Comparison of ENCODE assay signal across 19 mouse cellular contexts in genomic region chr12:44532337-44533113, GRCm38 (mm10).
DNase-seq lines count a peak whose midpoint lies in the region; ATAC-seq and TF ChIP-seq lines count a peak whose summit lies in the region.
"Had no signal": no experiment of that assay in that cellular context is flagged by ENCODE, and none has a peak within 500 bp of the region (broad histone marks: within the 10 kb centered on the region; RNA-seq: fewer than 3 reads in every experiment).

No protein-coding gene starts in this region.

- DNase-seq in left cerebral cortex, adult 2 months (ENCODE audit: extremely low spot score in 1 of 2, low spot score in 2 of 2), result peak in 1 of 2 experiments; percentile 32
- DNase-seq in left cerebral cortex, postnatal 10 days (ENCODE audit: extremely low spot score in 1 of 2, low spot score in 2 of 2), result no peak
- DNase-seq in Muller cell, postnatal 12 days (ENCODE audit: inconsistent ontology term), result no peak
- no peak for DNase-seq in ovary, postnatal 36 days (ENCODE audit: low spot score)
- DNase-seq: cerebellum, postnatal 14 days; gastrocnemius, postnatal 25 days; heart, postnatal 36 days; kidney, adult 11 months; kidney, postnatal 4 days; liver; lung, embryonic 14.5 days had no signal

- H3K4me3 ChIP-seq in left cerebral cortex, adult 2 months, result 0 out of 2 replicates have a peak overlapping the region, but pooled peaks have one; percentile 16
- H3K4me3 ChIP-seq in forebrain, embryonic 16.5 days (replicated peaks; ENCODE audit: low read length), result no peak overlapping the region
- no peak overlapping the region for H3K4me3 ChIP-seq in hindbrain, embryonic 16.5 days (ENCODE audit: low read length)
- no peak overlapping the region for H3K4me3 ChIP-seq in neural tube, embryonic 15.5 days (replicated peaks)
- H3K4me3 ChIP-seq: embryonic facial prominence, embryonic 12.5 days; heart, embryonic 10.5 days; myocyte had no signal

- H3K4me1 ChIP-seq in forebrain, embryonic 16.5 days (replicated peaks; ENCODE audit: control insufficient read depth, insufficient read depth, low read length), result peaks cover 8% of the 10 kb centered on the region
- H3K4me1 ChIP-seq in hindbrain, embryonic 16.5 days (ENCODE audit: control insufficient read depth, insufficient read depth, low read depth, low read length), result peaks cover 2% of the 10 kb centered on the region
- peaks cover 15% of the 10 kb centered on the region; the same call in 1 of the 2 replicates for H3K4me1 ChIP-seq in neural tube, embryonic 15.5 days
- H3K4me1 ChIP-seq: embryonic facial prominence, embryonic 12.5 days; heart, embryonic 10.5 days had no signal

- 65% methylated on average over 19 of the region's 19 CpGs for whole genome bisulfite sequencing in forebrain, embryonic 16.5 days
- 40% methylated on average over 19 of the region's 19 CpGs for WGBS in hindbrain, embryonic 16.5 days
- WGBS in neural tube, embryonic 15.5 days, result 38% methylated on average over 19 of the region's 19 CpGs

- H3K9me3 ChIP-seq in forebrain, embryonic 16.5 days (ENCODE audit: control insufficient read depth, low read length), result no peaks in the 10 kb centered on the region
- no peaks in the 10 kb centered on the region for H3K9me3 ChIP-seq in hindbrain, embryonic 16.5 days (ENCODE audit: control insufficient read depth, low read length)
- no peaks in the 10 kb centered on the region for H3K9me3 ChIP-seq in neural tube, embryonic 15.5 days (replicated peaks)
- H3K9me3 ChIP-seq: embryonic facial prominence, embryonic 12.5 days; heart, embryonic 10.5 days had no signal

- intact Hi-C loops in left cerebral cortex, adult 2 months (cut with DNase I), result loop anchor here (5.0 kb wide), 1 partner anchor 150 kb away; no protein-coding TSS in a partner anchor
- intact Hi-C loops in left cerebral cortex, postnatal 10 days (cut with DNase I), result no loop called here

- no peaks in the 10 kb centered on the region for H3K27me3 ChIP-seq in forebrain, embryonic 16.5 days (replicated peaks; ENCODE audit: control insufficient read depth, insufficient read depth, low read length)
- H3K27me3 ChIP-seq in hindbrain, embryonic 16.5 days (replicated peaks; ENCODE audit: control insufficient read depth, insufficient read depth, low read length), result no peaks in the 10 kb centered on the region
- H3K27me3 ChIP-seq in neural tube, embryonic 15.5 days (replicated peaks), result no peaks in the 10 kb centered on the region
- H3K27me3 ChIP-seq: embryonic facial prominence, embryonic 12.5 days had no signal

- TF ChIP-seq CTCF in left cerebral cortex, adult 2 months (IDR thresholded peaks at IDR 0.05), result no peak

- no peaks in the 10 kb centered on the region for H3K36me3 ChIP-seq in forebrain, embryonic 16.5 days (ENCODE audit: control insufficient read depth, insufficient read depth)
- no peaks in the 10 kb centered on the region for H3K36me3 ChIP-seq in hindbrain, embryonic 16.5 days (ENCODE audit: control insufficient read depth, insufficient read depth, low read length)
- no peaks in the 10 kb centered on the region for H3K36me3 ChIP-seq in neural tube, embryonic 15.5 days
- H3K36me3 ChIP-seq: embryonic facial prominence, embryonic 12.5 days; heart, embryonic 10.5 days had no signal

- H3K27ac ChIP-seq in left cerebral cortex, adult 2 months, result peak overlapping the region; percentile 70
- peak overlapping the region; percentile 30; the same call in 1 of the 2 replicates for H3K27ac ChIP-seq in forebrain, embryonic 16.5 days (ENCODE audit: low read length)
- no peak overlapping the region; the same call in 1 of the 2 replicates for H3K27ac ChIP-seq in hindbrain, embryonic 16.5 days (ENCODE audit: low read depth, low read length)
- peak overlapping the region; percentile 48; the same call in 1 of the 2 replicates for H3K27ac ChIP-seq in neural tube, embryonic 15.5 days (replicated peaks)
- H3K27ac ChIP-seq: embryonic facial prominence, embryonic 12.5 days; heart, embryonic 10.5 days had no signal

- H3K4me2 ChIP-seq in forebrain, embryonic 16.5 days (ENCODE audit: low read length), result peak overlapping the region; percentile 12; the same call in 1 of the 2 replicates
- H3K4me2 ChIP-seq in hindbrain, embryonic 16.5 days (ENCODE audit: low read length), result peak overlapping the region; percentile 22
- H3K4me2 ChIP-seq in neural tube, embryonic 15.5 days, result peak overlapping the region; percentile 36
- H3K4me2 ChIP-seq: embryonic facial prominence, embryonic 12.5 days; lung, embryonic 14.5 days had no signal

- no peak overlapping the region for H3K9ac ChIP-seq in forebrain, embryonic 16.5 days (replicated peaks; ENCODE audit: low read depth, low read length)
- no peak overlapping the region; the same call in 1 of the 2 replicates for H3K9ac ChIP-seq in hindbrain, embryonic 16.5 days (ENCODE audit: low read depth, low read length)
- no peak overlapping the region for H3K9ac ChIP-seq in neural tube, embryonic 15.5 days (replicated peaks)
- H3K9ac ChIP-seq: embryonic facial prominence, embryonic 12.5 days; lung, embryonic 14.5 days had no signal

- ATAC-seq in forebrain, embryonic 16.5 days, result peak; percentile 43
- ATAC-seq in hindbrain, embryonic 16.5 days, result 0 out of 2 replicates have a peak, but pooled peaks have one; percentile 18
- no peak for ATAC-seq in neural tube, embryonic 15.5 days (ENCODE audit: low FRiP score)
- ATAC-seq: activated CD4-positive, CD25-positive, alpha-beta regulatory T cell, adult 4 months; CD4-positive, CD25-positive, alpha-beta regulatory T cell, adult 4 months had no signal
